Mouse (Mus musculus) stomach, postnatal 0 days (tissue): ENCODE data around the gene Il1rap.

Source experiments
- CTCF ChIP-seq: IDR thresholded peaks from 2 replicates; pipeline ENCODE4 v1.5.1; 2016; ENCODE audit warnings: antibody characterized with exemption, low read depth, mild to moderate bottlenecking, moderate library complexity
- EP300 ChIP-seq: optimal IDR thresholded peaks from 2 replicates; pipeline ENCODE3; 2016; ENCODE audit warnings: antibody characterized with exemption

GRCm38 (mm10) chr16:26705658-26706371, 124.3 kb downstream of the Il1rap start:
- TF ChIP-seq CTCF (no peak), EP300 (no peak)
